Mouse (Mus musculus) c-Kit-positive CD71-positive TER-119-negative erythroid progenitor cells, embryonic 14.5 days (primary cell): ENCODE results near the gene Wdhd1.

Experiments used
- DNase-seq: peaks from one replicate; pipeline ENCODE4 v3.0.0-alpha.2; 2013; ENCODE audit warnings: low read depth

The Wdhd1 gene

DNA sequence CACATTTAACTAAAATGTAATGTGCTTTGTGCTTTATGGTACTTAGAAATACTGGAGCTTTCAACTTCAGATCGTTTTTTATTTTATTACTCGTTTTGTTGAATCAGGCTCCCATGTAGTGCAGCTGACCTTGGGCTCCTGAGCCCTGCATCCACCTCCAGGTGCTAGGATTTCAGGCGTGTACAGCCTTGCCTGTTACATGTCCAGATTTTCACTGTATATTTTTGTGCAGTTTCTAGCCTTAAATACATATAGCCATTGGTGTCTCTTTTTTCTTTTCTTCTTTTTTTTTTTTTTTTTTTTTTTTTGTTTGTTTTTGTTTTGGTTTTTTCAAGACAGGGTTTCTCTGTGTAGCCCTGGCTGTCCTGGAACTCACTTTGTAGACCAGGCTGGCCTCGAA is 4.9 kb upstream of the Wdhd1 start:
- no peak for DNase-seq

GRCm38 (mm10) chr14:47279058-47279457 is 2.4 kb upstream of the Wdhd1 start:
- DNase-seq = no peak

DNA sequence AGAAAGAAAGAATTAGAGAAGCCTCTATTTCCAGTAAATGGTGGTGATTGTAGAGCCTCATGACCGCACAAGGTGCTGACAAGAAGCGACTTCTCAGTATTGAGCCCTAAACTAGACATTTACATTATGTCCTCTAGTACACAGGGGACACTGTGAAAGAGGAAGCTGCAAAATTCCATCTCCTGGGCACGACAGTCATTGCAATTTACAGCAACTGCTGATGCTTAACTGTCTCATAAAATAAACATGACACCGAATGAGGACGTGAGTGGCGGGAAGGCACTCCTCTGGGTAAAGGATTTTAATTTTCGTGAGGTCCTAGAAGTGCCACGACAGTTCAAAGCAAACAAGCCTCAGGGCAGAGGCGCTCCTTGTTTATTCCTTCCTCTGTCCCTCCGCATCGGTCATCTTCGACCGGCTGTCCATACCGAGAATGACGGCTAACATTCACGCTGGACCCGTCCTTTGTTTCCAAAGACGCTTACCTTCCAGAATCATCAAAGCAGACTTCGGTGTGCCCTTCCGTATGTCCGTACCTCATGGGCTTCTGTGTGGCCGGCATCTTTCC is 537 bp downstream of the Wdhd1 start:
- no peak for DNase-seq

- DNase-seq = peak; percentile 63
Observed at GRCm38 (mm10) chr14:47275417-47275816, 1.2 kb downstream of the Wdhd1 start.

DNA sequence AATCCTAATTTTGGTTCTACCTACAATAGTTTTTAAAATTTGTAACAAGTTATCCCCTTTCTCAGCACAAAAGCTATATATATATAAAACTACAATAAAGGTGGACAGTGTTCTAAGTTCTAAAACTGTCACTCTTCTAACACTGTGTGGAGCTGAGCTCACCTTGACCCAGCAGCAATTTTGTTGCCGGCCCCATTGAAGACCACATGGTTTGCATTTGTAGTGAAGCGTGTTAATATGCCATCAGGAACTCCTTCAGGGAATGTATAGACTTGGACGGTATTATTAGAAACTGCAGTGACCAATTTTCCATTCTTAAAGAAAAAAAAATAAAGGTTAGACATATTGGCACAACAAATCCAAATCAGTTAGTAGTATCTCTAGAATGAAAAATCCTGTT is 2.9 kb downstream of the Wdhd1 start:
- no peak for DNase-seq

DNA sequence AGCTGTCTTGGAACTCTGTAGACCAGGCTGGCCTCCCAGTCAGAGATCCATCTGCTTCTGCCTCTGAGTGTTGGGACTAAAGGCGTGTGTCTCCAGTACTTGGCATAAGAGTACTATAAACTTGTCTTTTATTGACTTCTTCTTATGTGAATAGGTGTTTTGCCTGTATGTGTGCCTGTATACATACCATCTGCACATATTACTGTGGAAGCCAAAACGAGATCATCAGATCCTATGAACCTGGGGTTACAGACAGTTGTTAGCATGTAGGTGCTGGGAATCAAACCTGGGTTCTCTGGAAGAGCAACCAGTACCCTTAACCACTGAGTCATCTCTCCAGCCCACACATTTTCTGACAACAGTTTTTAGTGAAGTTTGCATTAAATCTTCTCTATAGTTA is 7.0 kb downstream of the Wdhd1 start:
- no peak for DNase-seq

DNA sequence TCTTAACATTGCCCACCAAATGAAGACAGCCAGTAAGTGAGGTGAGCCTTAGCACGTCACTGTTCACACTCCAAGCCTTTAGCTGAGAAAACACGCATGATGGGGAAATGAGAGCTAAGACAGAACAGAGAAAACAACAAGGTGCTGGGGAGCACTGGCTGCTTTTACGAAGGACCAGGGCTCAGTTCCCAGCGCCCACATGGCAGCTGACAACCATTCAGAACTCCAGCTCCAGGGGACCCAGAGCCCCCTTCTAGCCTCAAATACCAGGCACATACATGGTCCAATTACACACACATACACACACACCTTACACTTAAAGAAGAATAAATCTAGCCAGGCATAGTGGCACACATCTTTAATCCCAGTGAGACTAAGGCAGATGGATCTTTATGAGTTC is 7.6 kb downstream of the Wdhd1 start:
- no peak for DNase-seq

- no peak for DNase-seq
Observed at GRCm38 (mm10) chr14:47265829-47266228, 10.8 kb downstream of the Wdhd1 start.

DNA sequence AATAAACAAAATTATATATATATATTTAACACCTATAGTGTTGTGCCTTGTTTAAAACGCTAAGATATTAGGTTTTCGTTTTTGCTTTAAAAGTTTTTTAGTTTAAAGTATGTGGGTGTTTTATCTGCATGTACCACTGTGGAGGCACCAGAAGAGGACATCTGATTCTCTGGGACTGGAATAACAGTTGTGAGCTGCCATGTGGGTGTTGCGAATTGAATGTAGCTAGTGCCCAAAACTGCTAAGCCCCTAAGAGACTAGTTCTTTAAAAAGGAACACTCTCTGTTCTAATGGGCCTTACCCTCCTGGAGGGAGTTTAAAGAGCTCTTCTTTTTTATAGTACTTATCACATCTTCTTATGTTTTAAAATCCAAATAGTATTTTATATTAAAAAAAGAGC is 11.8 kb downstream of the Wdhd1 start:
- DNase-seq = no peak

GRCm38 (mm10) chr14:47249839-47250238 is 26.8 kb downstream of the Wdhd1 start:
- DNase-seq = no peak

DNA sequence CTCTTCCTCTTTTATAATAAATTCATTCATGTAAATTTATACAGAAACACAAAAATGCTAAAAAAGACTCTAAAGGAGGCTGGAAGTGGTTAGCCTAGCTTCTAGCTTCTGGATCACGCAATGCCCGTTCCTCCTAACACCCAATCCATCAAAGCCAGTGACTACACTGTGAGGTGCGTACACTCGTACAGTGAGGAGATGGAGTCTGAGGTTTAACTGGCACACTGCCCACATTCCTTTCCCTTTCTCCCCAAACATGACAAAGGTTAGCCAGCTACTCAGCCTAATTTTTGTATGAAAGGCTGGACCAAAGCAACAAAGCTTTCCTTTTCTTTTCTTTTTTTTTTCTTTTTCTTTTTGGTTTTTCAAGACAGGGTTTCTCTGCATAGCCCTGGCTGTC is 33.9 kb downstream of the Wdhd1 start:
- DNase-seq = no peak

GRCm38 (mm10) chr14:47241046-47241445 is 35.6 kb downstream of the Wdhd1 start:
- no peak for DNase-seq

- DNase-seq = peak; percentile 82
Observed at GRCm38 (mm10) chr14:47240600-47240999, 36.1 kb downstream of the Wdhd1 start.

GRCm38 (mm10) chr14:47237286-47237685 is 39.4 kb downstream of the Wdhd1 start:
- DNase-seq = no peak

DNA sequence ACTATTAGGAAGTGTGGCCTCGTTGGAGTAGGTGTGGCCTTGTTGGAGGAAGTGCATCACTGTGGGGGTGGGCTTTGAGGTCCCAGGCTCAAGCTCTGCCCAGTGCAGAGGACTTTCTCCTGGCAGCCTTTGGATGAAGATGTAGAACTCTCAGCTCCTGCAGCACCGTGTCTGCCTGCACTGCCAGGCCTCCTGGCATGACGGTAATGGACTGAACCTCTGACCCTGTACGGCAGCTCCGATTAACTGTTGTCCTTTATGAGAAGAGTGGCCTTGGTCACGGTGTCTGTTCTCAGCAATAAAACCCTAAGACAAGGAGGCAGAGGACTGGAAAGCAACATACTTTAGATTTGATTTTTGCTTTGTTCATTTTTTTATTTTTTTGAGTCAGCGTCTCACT is 40.2 kb downstream of the Wdhd1 start:
- DNase-seq = no peak

DNA sequence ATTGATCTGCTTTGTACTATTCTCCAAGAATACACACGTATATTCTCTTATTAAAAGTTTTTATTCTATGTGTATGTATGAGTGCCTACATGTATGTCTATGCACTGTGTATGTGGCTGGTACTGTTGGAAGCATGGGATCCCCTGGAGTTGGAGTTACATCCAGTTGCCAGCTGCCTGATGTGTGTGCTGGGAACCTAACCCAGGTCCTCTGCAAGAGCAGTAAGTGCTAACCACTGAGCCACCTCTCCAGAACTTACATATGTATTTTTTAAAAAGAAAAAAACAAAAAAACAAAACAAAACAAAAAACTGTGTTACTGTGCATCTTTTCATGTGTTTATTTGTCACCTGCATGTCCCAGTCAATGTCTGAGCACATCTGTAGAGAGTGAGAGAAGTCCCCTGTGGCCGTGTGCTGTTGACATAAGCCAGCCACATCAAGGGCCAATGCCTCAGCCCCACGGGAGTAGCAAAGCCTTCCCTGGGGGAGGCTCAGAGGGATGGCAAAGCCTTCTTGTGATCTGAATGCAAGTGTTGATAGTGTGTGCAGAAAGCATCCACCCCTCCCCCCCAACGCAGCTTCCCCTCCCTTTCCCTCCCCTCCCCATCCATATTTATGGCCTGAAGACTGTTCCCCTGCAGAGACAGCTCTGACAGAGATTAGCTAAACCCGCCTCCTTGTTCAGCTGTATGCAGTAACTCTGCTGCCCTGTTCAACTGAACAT is 42.0 kb downstream of the Wdhd1 start:
- DNase-seq = no peak

DNA sequence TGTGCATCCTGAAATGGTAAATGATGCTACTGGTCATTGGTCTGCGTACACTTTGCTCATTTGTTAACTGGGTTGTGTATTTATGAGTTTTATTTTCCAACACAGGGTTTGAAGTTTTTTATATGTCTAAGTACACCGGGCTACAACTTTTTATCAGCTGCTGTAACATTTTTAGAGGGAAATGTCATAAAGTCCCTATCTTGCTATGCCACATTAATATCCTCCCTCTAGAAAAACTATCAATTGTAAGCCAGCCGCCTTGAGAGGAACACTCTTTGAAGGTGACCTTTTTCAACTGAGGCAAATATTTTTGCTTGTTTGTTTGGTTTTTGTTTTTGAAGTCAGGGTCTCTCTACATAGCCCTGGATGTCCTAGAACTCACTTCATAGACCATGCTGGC is 42.6 kb downstream of the Wdhd1 start:
- DNase-seq = no peak

DNA sequence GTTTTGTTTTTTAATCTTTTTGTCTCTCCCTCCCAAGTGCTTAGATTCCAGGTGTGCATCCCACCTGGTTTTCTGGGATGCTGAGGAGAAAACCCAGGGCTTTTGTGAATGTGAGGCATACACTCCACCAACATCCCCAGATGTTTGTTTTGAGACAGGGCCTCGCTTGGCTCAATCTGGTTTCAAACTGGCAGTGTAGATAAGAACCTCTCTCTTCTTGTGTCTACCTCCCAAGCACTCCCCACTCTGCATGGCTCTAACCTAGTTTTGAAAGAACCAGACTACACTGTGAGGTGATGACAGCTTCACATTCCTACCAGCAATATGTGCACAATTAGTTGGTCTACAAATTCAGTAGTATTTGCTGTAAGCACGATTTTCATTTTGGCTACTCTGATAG is 43.1 kb downstream of the Wdhd1 start:
- peak; percentile 44 for DNase-seq

GRCm38 (mm10) chr14:47229796-47230376 is 46.8 kb downstream of the Wdhd1 start:
- no peak for DNase-seq

DNA sequence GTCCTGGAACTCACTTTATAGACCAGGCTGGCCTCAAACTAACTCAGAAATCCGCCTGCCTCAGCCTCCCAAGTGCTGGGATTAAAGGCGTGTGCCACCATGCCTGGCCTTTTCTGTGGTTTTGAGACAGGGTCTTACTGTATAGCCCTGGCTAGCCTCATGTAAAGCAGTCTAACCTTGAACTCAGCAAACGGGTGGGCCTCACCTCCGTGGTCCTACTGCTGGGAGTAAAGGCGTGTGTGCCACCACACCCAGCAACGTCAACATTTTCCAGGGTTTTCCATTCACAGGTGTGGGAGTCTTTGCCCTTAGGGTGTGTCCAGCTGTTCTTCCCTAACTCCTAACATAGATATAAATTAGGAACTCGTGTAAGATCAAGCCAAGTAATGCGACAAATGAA is 50.7 kb downstream of the Wdhd1 start:
- DNase-seq = no peak

GRCm38 (mm10) chr14:47224476-47225325 is 52.0 kb downstream of the Wdhd1 start:
- no peak for DNase-seq

- no peak for DNase-seq
Observed at GRCm38 (mm10) chr14:47222631-47223450, 53.8 kb downstream of the Wdhd1 start.
